Mouse (Mus musculus): ENCODE measurements around the gene Lalba.

DNA sequence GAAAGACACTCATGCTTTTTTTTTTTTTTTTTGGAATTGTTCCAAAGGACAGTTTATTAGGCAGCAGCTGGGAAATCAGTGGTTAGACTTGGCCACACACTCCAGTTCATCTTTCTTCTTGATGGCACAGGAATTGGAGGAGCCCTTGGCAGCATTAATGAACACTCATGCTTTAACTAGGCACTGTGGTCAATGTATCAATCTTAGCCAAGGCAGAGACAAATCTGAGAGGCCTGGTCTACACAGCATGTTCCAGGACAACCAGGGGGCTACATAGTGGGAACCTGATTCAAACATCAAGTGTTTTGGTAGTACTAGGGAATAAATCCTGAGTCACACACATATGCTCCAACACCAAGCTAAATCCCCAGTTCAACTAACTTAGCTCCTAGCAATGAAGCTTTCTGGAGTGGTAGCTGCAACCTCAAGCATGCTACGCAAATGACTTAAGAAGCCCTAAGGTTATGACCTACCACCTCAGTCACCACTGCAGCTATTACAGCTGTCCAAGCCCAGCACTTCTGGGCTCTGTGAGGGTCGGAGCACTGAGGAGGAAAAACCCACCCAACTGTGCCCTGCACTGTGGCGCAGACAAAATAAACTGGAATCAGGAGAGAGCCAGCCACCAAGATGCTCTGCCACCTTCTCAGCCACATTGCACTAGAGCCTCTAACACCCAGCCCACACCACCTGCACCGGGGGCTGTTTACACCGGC lies 44.7 kb upstream of the Lalba start:
- no peak for TF ChIP-seq FLI1 (IDR thresholded peaks at IDR 0.05; ENCODE audit: low read length)
- TF ChIP-seq GATA1 (IDR thresholded peaks at IDR 0.05; ENCODE audit: borderline replicate concordance, low read length), result no peak

Data from megakaryocyte, embryonic 14.5 days (primary cell).